Mouse (Mus musculus) spleen, adult 12 weeks (tissue): ENCODE data around the gene Tsga13.

Source experiments
- DNase-seq: peaks from one replicate; pipeline ENCODE4 v3.0.0; 2022; ENCODE audit warnings: low spot score

The Tsga13 gene

GRCm38 (mm10) chr6:30855956-30856355 is 59.4 kb downstream of the Tsga13 start:
- no peak for DNase-seq

- no peak for DNase-seq
Measured at GRCm38 (mm10) chr6:30855205-30855604, 60.2 kb downstream of the Tsga13 start.

DNA sequence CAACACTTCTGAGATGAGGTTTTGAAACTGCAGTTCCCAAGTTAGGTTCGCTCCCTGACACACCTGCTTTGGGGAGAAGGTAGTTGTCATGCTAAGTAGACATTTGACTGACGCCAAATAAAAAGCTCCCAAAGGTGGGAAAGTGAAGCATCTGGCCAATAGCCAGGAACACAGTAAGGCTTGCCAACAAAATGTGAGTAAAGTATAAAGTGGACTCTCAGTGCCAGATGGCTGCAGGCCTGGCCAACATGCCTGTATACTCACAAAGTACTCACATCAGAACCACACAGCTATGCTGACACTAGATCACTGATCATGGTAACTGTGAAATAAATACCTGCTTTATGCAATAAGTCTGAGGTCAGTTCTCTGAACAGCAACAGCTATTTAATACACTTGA is 65.6 kb downstream of the Tsga13 start:
- DNase-seq, result no peak
